In the genomic region with DNA sequence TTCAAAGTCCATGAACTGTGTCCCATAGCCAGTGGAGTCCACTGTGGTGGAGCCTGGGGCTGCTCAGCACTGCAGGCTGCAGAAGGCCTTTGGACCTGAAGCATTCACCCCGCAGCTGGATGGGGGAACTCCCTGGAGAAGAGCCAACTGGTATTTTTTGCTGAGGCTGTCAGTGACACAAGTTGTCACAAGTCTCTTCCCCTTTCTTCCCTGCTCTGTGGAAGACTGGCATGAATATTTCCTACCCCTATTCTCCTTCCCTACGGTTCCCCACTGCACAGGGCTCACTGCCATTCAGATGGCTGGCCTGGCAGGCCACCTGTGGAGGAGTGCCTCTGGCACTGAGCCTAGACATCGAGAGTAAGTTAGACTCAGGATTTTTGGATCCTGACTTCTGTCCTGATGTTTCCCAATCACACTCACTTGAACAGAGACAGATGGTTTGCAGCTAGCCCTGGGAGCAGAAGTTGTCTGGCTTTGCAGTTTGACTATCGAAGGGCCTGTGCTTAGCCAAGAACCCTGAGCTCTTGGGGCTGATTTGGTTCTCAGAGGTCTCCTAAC, we compare ENCODE assay signal across 9 mouse cellular contexts. TPM values are rescaled to one million over a fixed set of nuclear protein-coding genes. Genes with fewer than 3 reads are reported as not detected.
DNase-seq lines count a peak whose midpoint lies in the region; ATAC-seq and TF ChIP-seq lines count a peak whose summit lies in the region.
"Had no signal": no experiment of that assay in that cellular context is flagged by ENCODE, and none has a peak within 500 bp of the region (broad histone marks: within the 10 kb centered on the region; RNA-seq: fewer than 3 reads in every experiment).

No protein-coding gene starts in this region.

- H3K27me3 ChIP-seq in limb, embryonic 12.5 days: no peaks in the 10 kb centered on the region
- no peaks in the 10 kb centered on the region for H3K27me3 ChIP-seq in limb, embryonic 10.5 days (ENCODE audit: low read depth, poor library complexity, severe bottlenecking)
- no peaks in the 10 kb centered on the region for H3K27me3 ChIP-seq in heart, embryonic 11.5 days (ENCODE audit: control insufficient read depth, insufficient read depth, low read length)
- H3K27me3 ChIP-seq in lung, embryonic 14.5 days (ENCODE audit: insufficient read depth, low read length): no peaks in the 10 kb centered on the region
- no peaks in the 10 kb centered on the region for H3K27me3 ChIP-seq in stomach, embryonic 16.5 days (ENCODE audit: control insufficient read depth, insufficient read depth, low read length)

- H3K4me1 ChIP-seq in limb, embryonic 12.5 days (replicated peaks): peaks cover 30% of the 10 kb centered on the region
- 0 out of 2 replicates have a peak, but pooled peaks cover 2% of the 10 kb centered on the region for H3K4me1 ChIP-seq in limb, embryonic 10.5 days
- H3K4me1 ChIP-seq in cortical plate, adult 2 months (ENCODE audit: control insufficient read depth, insufficient read depth, low read length): 0 out of 2 replicates have a peak, but pooled peaks cover 1% of the 10 kb centered on the region
- peaks cover 21% of the 10 kb centered on the region for H3K4me1 ChIP-seq in heart, embryonic 11.5 days (ENCODE audit: control insufficient read depth, insufficient read depth, low read length)
- H3K4me1 ChIP-seq in lung, embryonic 14.5 days (ENCODE audit: insufficient read depth): peaks cover 6% of the 10 kb centered on the region; the same call in 1 of the 2 replicates
- H3K4me1 ChIP-seq in stomach, embryonic 16.5 days (ENCODE audit: control insufficient read depth, insufficient read depth, low read length): peaks cover 18% of the 10 kb centered on the region

- 51% methylated on average over 4 of the region's 4 CpGs for WGBS in limb, embryonic 12.5 days
- 71% methylated on average over 4 of the region's 4 CpGs for WGBS in limb, embryonic 10.5 days
- WGBS in heart, embryonic 11.5 days (ENCODE audit: insufficient replicate concordance): 56% methylated on average over 4 of the region's 4 CpGs
- 27% methylated on average over 4 of the region's 4 CpGs for WGBS in lung, embryonic 14.5 days
- 36% methylated on average over 4 of the region's 4 CpGs for WGBS in stomach, embryonic 16.5 days

- TF ChIP-seq POLR2A in cortical plate, adult 2 months (IDR thresholded peaks at IDR 0.05; ENCODE audit: extremely low read depth, insufficient read depth, low read length): no peak

- no peak overlapping the region for H3K4me2 ChIP-seq in limb, embryonic 12.5 days
- H3K4me2 ChIP-seq in heart, embryonic 11.5 days: no peak overlapping the region
- H3K4me2 ChIP-seq in lung, embryonic 14.5 days: no peak overlapping the region
- no peak overlapping the region for H3K4me2 ChIP-seq in stomach, embryonic 16.5 days (ENCODE audit: low read depth, low read length)

- H3K27ac ChIP-seq in limb, embryonic 12.5 days: peak overlapping the region; percentile 35; the same call in 1 of the 2 replicates
- no peak overlapping the region for H3K27ac ChIP-seq in limb, embryonic 10.5 days
- H3K27ac ChIP-seq in cortical plate, adult 2 months (ENCODE audit: insufficient read depth, low read length): peak overlapping the region; percentile 55; the same call in 1 of the 2 replicates
- H3K27ac ChIP-seq in heart, embryonic 11.5 days (ENCODE audit: low read depth, low read length): peak overlapping the region; percentile 57; the same call in 1 of the 2 replicates
- peak overlapping the region; percentile 67 for H3K27ac ChIP-seq in lung, embryonic 14.5 days (ENCODE audit: low read depth)
- peak overlapping the region; percentile 47; the same call in 1 of the 2 replicates for H3K27ac ChIP-seq in stomach, embryonic 16.5 days (ENCODE audit: low read length)

- DNase-seq in limb, embryonic 10.5 days (ENCODE audit: low spot score): no peak
- peak; percentile 87 for DNase-seq in kidney, postnatal 14 days
- peak; percentile 88 for DNase-seq in lung, embryonic 14.5 days

- no peak for ATAC-seq in limb, embryonic 12.5 days (ENCODE audit: insufficient number of reproducible peaks, insufficient read depth, low FRiP score, low TSS enrichment, low read depth)
- no peak for ATAC-seq in heart, embryonic 11.5 days (replicated peaks; ENCODE audit: insufficient number of reproducible peaks, low FRiP score, low TSS enrichment)
- peak; percentile 90 for ATAC-seq in lung, embryonic 14.5 days (ENCODE audit: insufficient read depth)
- 0 out of 2 replicates have a peak, but pooled peaks have one; percentile 72 for ATAC-seq in stomach, embryonic 16.5 days (ENCODE audit: insufficient read depth, low FRiP score)
- no peak for ATAC-seq in erythroblast, adult 5-6 weeks (replicated peaks; ENCODE audit: low FRiP score, poor library complexity, severe bottlenecking)

- H3K9me3 ChIP-seq in limb, embryonic 12.5 days: no peaks in the 10 kb centered on the region
- no peaks in the 10 kb centered on the region for H3K9me3 ChIP-seq in limb, embryonic 10.5 days (replicated peaks)
- H3K9me3 ChIP-seq in heart, embryonic 11.5 days (replicated peaks; ENCODE audit: control insufficient read depth, low read length): no peaks in the 10 kb centered on the region
- H3K9me3 ChIP-seq in lung, embryonic 14.5 days (ENCODE audit: low read depth, low read length): no peaks in the 10 kb centered on the region
- H3K9me3 ChIP-seq in stomach, embryonic 16.5 days (replicated peaks; ENCODE audit: control insufficient read depth, low read length): no peaks in the 10 kb centered on the region

- no peak for TF ChIP-seq CTCF in cortical plate, adult 2 months (IDR thresholded peaks at IDR 0.05; ENCODE audit: extremely low read depth, insufficient read depth, low read length)
- TF ChIP-seq CTCF in lung, embryonic 14.5 days (IDR thresholded peaks at IDR 0.05; ENCODE audit: low read depth): no peak

- H3K9ac ChIP-seq in limb, embryonic 12.5 days (replicated peaks): no peak overlapping the region
- H3K9ac ChIP-seq in heart, embryonic 11.5 days (ENCODE audit: low read depth, low read length): no peak overlapping the region
- no peak overlapping the region for H3K9ac ChIP-seq in lung, embryonic 14.5 days
- H3K9ac ChIP-seq in stomach, embryonic 16.5 days (ENCODE audit: low read length): no peak overlapping the region

- H3K36me3 ChIP-seq in limb, embryonic 12.5 days: no peaks in the 10 kb centered on the region
- H3K36me3 ChIP-seq in limb, embryonic 10.5 days: no peaks in the 10 kb centered on the region
- no peaks in the 10 kb centered on the region for H3K36me3 ChIP-seq in heart, embryonic 11.5 days (ENCODE audit: control insufficient read depth, insufficient read depth, low read length)
- no peaks in the 10 kb centered on the region for H3K36me3 ChIP-seq in lung, embryonic 14.5 days (ENCODE audit: insufficient read depth)
- H3K36me3 ChIP-seq in stomach, embryonic 16.5 days (ENCODE audit: control insufficient read depth, insufficient read depth, low read length): no peaks in the 10 kb centered on the region

- H3K4me3 ChIP-seq in limb, embryonic 12.5 days (replicated peaks): no peak overlapping the region
- no peak overlapping the region for H3K4me3 ChIP-seq in limb, embryonic 10.5 days
- no peak overlapping the region for H3K4me3 ChIP-seq in cortical plate, adult 2 months (ENCODE audit: insufficient read depth, low read length)
- H3K4me3 ChIP-seq in heart, embryonic 11.5 days (ENCODE audit: low read depth, low read length): no peak overlapping the region
- no peak overlapping the region for H3K4me3 ChIP-seq in lung, embryonic 14.5 days (ENCODE audit: low read depth, low read length)
- no peak overlapping the region for H3K4me3 ChIP-seq in stomach, embryonic 16.5 days (replicated peaks; ENCODE audit: low read length)

RNA-seq across cellular contexts. Expression of a gene that starts 12.1 kb away (rescaled TPM):
- polyA plus RNA-seq in limb, embryonic 12.5 days (2016; fragmentation: Nextera tagmentation; extraction: Ambion mirVana): not detected in 2 replicates
- polyA plus RNA-seq in limb, embryonic 10.5 days (2016; fragmentation: Nextera tagmentation; extraction: Ambion mirVana): not detected in 2 replicates
- polyA plus RNA-seq in cortical plate, adult 2 months (2012; rRNA removed): not detected in 2 replicates
- 0.28 and 0.30 TPM in 2 replicates for polyA plus RNA-seq in heart, embryonic 11.5 days (2014; fragmentation: Nextera tagmentation; extraction: Ambion mirVana)
- not detected in 2 replicates for polyA plus RNA-seq in lung, embryonic 14.5 days (2014; fragmentation: Nextera tagmentation; extraction: Ambion mirVana)
- polyA plus RNA-seq in stomach, embryonic 16.5 days (2015; fragmentation: Nextera tagmentation; extraction: Ambion mirVana): not detected in 2 replicates
- total RNA-seq in erythroblast, adult 5-6 weeks (2015; ENCODE audit: low replicate concordance): not detected in 2 replicates
- total RNA-seq in erythroblast, adult 5-6 weeks (2017; ENCODE audit: low replicate concordance): not detected in 2 replicates
- total RNA-seq: layer of hippocampus, adult 18-20 months had no signal

Comparison
In these comparisons a context has a peak if more than half of its experiments do, and no peak if none do; other contexts are left out.
1. ATAC-seq: peak in lung, embryonic 14.5 days (single experiment) and stomach, embryonic 16.5 days (single experiment); none in limb, embryonic 12.5 days (single experiment), heart, embryonic 11.5 days (single experiment) and erythroblast, adult 5-6 weeks (single experiment).